Mouse (Mus musculus) midbrain, postnatal 0 days (tissue): Measurements from ENCODE around the gene Cish. TPM values are rescaled to one million over a fixed set of nuclear protein-coding genes. Genes with fewer than 3 reads are reported as not detected.

Experiments used
- ATAC-seq: fragments of 200-750 bp; cut with Nextera tagmentation; 2 replicates; pipeline ENCODE4 v1.8.0; 2017; ENCODE audit warnings: moderate number of reproducible peaks, mild to moderate bottlenecking, moderate TSS enrichment, moderate library complexity; ENCODE audit not compliant: low FRiP score
- DNase-seq: peaks from one replicate; pipeline ENCODE4 v3.0.0-alpha.2; 2015; ENCODE audit warnings: low spot score
- H3K27ac ChIP-seq: fragments of 300-500 bp; sonication (generic); 2 replicates; pipeline ENCODE4 v1.5.1; 2014; ENCODE audit warnings: low read depth, mild to moderate bottlenecking, low read length, mixed read lengths
- H3K27me3 ChIP-seq: fragments of 300-500 bp; sonication (generic); 2 replicates; pipeline ENCODE4 v1.6.1; 2014; ENCODE audit warnings: low read length, control low read depth, mixed read lengths; ENCODE audit not compliant: insufficient read depth
- H3K36me3 ChIP-seq: fragments of 300-500 bp; sonication (generic); 2 replicates; pipeline ENCODE4 v1.6.1; 2014; ENCODE audit warnings: low read length, control low read depth, mixed read lengths; ENCODE audit not compliant: insufficient read depth
- H3K4me1 ChIP-seq: fragments of 300-500 bp; sonication (generic); 2 replicates; pipeline ENCODE4 v1.6.1; 2014; ENCODE audit warnings: mild to moderate bottlenecking, control low read depth, antibody characterized with exemption, low read length, mixed read lengths; ENCODE audit not compliant: insufficient read depth
- H3K4me2 ChIP-seq: fragments of 300-500 bp; sonication (generic); 2 replicates; pipeline ENCODE4 v1.6.1; 2014; ENCODE audit warnings: low read depth, mild to moderate bottlenecking, low read length, mixed read lengths; ENCODE audit not compliant: poor library complexity, severe bottlenecking
- H3K4me3 ChIP-seq: fragments of 300-500 bp; sonication (generic); 2 replicates; pipeline ENCODE4 v1.5.1; 2014; ENCODE audit warnings: low read depth, mild to moderate bottlenecking, low read length, moderate library complexity
- H3K9ac ChIP-seq: fragments of 300-500 bp; sonication (generic); replicated peaks from 2 replicates; pipeline ENCODE4 v1.6.1; 2014; ENCODE audit warnings: mild to moderate bottlenecking, low read length, moderate library complexity, mixed read lengths; ENCODE audit not compliant: poor library complexity, severe bottlenecking
- H3K9me3 ChIP-seq: fragments of 300-500 bp; sonication (generic); 2 replicates; pipeline ENCODE4 v1.6.1; 2016; ENCODE audit warnings: low read length, control low read depth
- CTCF ChIP-seq: IDR thresholded peaks from 2 replicates; pipeline ENCODE4 v1.5.1; 2016; ENCODE audit warnings: antibody characterized with exemption, mild to moderate bottlenecking
- WGBS: fragments of 180-500 bp; shearing (Covaris S2); extraction: QIAGEN DNeasy Blood & Tissue Kit; methylation state at CpG from one replicate; pipeline ENCODE4 v1.1.7; 2014; 5-methylcytosine and 5-hydroxymethylcytosine counted together
- polyA plus RNA-seq: library from polyadenylated mRNA; unstranded; fragments of >200 nt; fragmentation: Nextera tagmentation; extraction: Ambion mirVana; gene quantifications from 2 replicates; pipeline ENCODE4 v1.2.1, GENCODE M21; 2015
- total RNA-seq: library from RNA; depleted of rRNA; stranded (reverse); fragments of >200 nt; gene quantifications from 2 replicates; pipeline ENCODE4 v1.2.3, GENCODE M21; 2014

The Cish gene
- total and polyA plus RNA-seq, 2 experiments from 2014 or later = 6.0 to 6.7 TPM

GRCm38 (mm10) chr9:107254925-107255324 lies 40.9 kb upstream of the Cish start:
- Histone ChIP-seq H3K9ac (no peak overlapping the region), H3K4me1 (peaks cover 13% of the 10 kb centered on the region; the same call in 1 of the 2 replicates), H3K9me3 (no peaks in the 10 kb centered on the region), H3K4me2 (0 out of 2 replicates have a peak overlapping the region, but pooled peaks have one; percentile 21), H3K27me3 (no peaks in the 10 kb centered on the region), H3K27ac (peak overlapping the region; percentile 55; the same call in 1 of the 2 replicates), H3K4me3 (no peak overlapping the region), H3K36me3 (no peaks in the 10 kb centered on the region)
- 87% methylated on average over 3 of the region's 3 CpGs for WGBS
- TF ChIP-seq CTCF = no peak
- no peak for DNase-seq
- ATAC-seq = no peak

GRCm38 (mm10) chr9:107255596-107255995 lies 40.2 kb upstream of the Cish start:
- 23% methylated on average over 3 of the region's 3 CpGs for WGBS
- no peaks in the 10 kb centered on the region for H3K9me3 ChIP-seq
- H3K27ac ChIP-seq = 0 out of 2 replicates have a peak overlapping the region, but pooled peaks have one; percentile 55
- ATAC-seq (no peak), DNase-seq (peak; percentile 86)
- no peaks in the 10 kb centered on the region for H3K27me3 ChIP-seq
- H3K4me1 ChIP-seq = peaks cover 13% of the 10 kb centered on the region; the same call in 1 of the 2 replicates
- TF ChIP-seq CTCF = no peak
- no peak overlapping the region for H3K9ac ChIP-seq
- H3K4me3 ChIP-seq = no peak overlapping the region
- H3K4me2 ChIP-seq = no peak overlapping the region
- no peaks in the 10 kb centered on the region for H3K36me3 ChIP-seq

GRCm38 (mm10) chr9:107259571-107259970 lies 36.3 kb upstream of the Cish start:
- no peaks in the 10 kb centered on the region for H3K36me3 ChIP-seq
- whole genome bisulfite sequencing = 60% methylated on average over 6 of the region's 6 CpGs
- TF ChIP-seq CTCF = no peak
- H3K9ac ChIP-seq = no peak overlapping the region
- ATAC-seq = no peak
- H3K4me1 ChIP-seq = peaks cover 11% of the 10 kb centered on the region; the same call in 1 of the 2 replicates
- H3K9me3 ChIP-seq = no peaks in the 10 kb centered on the region
- H3K27me3 ChIP-seq = no peaks in the 10 kb centered on the region
- no peak overlapping the region for H3K27ac ChIP-seq
- no peak overlapping the region for H3K4me3 ChIP-seq
- H3K4me2 ChIP-seq = no peak overlapping the region
- DNase-seq = no peak

- no peak for TF ChIP-seq CTCF
- Histone ChIP-seq H3K27ac (no peak overlapping the region), H3K4me3 (no peak overlapping the region), H3K4me1 (peaks cover 5% of the 10 kb centered on the region; the same call in 1 of the 2 replicates), H3K27me3 (no peaks in the 10 kb centered on the region), H3K36me3 (no peaks in the 10 kb centered on the region), H3K9ac (no peak overlapping the region), H3K9me3 (no peaks in the 10 kb centered on the region), H3K4me2 (no peak overlapping the region)
- ATAC-seq = no peak
- peak; percentile 19 for DNase-seq
- 62% methylated on average over 2 of the region's 2 CpGs for WGBS
Measured at GRCm38 (mm10) chr9:107260429-107260828, 35.4 kb upstream of the Cish start.

GRCm38 (mm10) chr9:107260836-107261235 lies 35.0 kb upstream of the Cish start:
- WGBS = 52% methylated on average over 8 of the region's 8 CpGs
- TF ChIP-seq CTCF = no peak
- Histone ChIP-seq H3K4me3 (no peak overlapping the region), H3K4me2 (no peak overlapping the region), H3K36me3 (no peaks in the 10 kb centered on the region), H3K27ac (no peak overlapping the region), H3K27me3 (no peaks in the 10 kb centered on the region), H3K9ac (no peak overlapping the region), H3K9me3 (no peaks in the 10 kb centered on the region), H3K4me1 (0 out of 2 replicates have a peak, but pooled peaks cover under 1% of the 10 kb centered on the region)
- DNase-seq (no peak), ATAC-seq (no peak)

GRCm38 (mm10) chr9:107261792-107262191 lies 34.0 kb upstream of the Cish start:
- H3K9me3 ChIP-seq = no peaks in the 10 kb centered on the region
- H3K4me2 ChIP-seq = no peak overlapping the region
- H3K9ac ChIP-seq = no peak overlapping the region
- H3K36me3 ChIP-seq = no peaks in the 10 kb centered on the region
- H3K27ac ChIP-seq = no peak overlapping the region
- no peaks in the 10 kb centered on the region for H3K27me3 ChIP-seq
- DNase-seq (no peak), ATAC-seq (no peak)
- H3K4me3 ChIP-seq = no peak overlapping the region
- 82% methylated on average over 6 of the region's 6 CpGs for WGBS
- H3K4me1 ChIP-seq = no peaks in the 10 kb centered on the region
- no peak for TF ChIP-seq CTCF
